Mouse (Mus musculus) MEL (cell line): ENCODE data around the gene Nfix. TPM values are rescaled to one million over a fixed set of nuclear protein-coding genes. Genes with fewer than 3 reads are reported as not detected.

Source experiments
- DNase-seq: peaks from one replicate; pipeline ENCODE4 v3.0.0; 2011; ENCODE audit warnings: low read depth, low spot score
- H3K27ac ChIP-seq: 2 replicates; pipeline ENCODE4 v1.5.1; 2012; ENCODE audit warnings: low read depth, mild to moderate bottlenecking, control low read depth, low read length, moderate library complexity; ENCODE audit not compliant: control insufficient read depth
- H3K27me3 ChIP-seq, 2 experiments: fragments of 150-350 bp in 1 of 2; sonication (generic) in 1 of 2; 2 replicates each; pipeline ENCODE4 v1.6.1; 2012; ENCODE audit warnings: low read length in 2 of 2, mild to moderate bottlenecking in 2 of 2, improper control_type of control experiment in 1 of 2, moderate library complexity in 1 of 2; ENCODE audit not compliant: insufficient read depth in 2 of 2, control insufficient read depth in 1 of 2
- H3K36me3 ChIP-seq, 2 experiments: 2 replicates each; pipeline ENCODE4 v1.6.1; 2012 to 2014; ENCODE audit warnings: low read length in 2 of 2, improper control_type of control experiment in 1 of 2, inconsistent platforms in 1 of 2, mild to moderate bottlenecking in 1 of 2; ENCODE audit not compliant: insufficient read depth in 2 of 2, control insufficient read depth in 1 of 2
- H3K4me1 ChIP-seq, 2 experiments: fragments of 150-350 bp in 1 of 2; sonication (generic) in 1 of 2; 2 replicates each; pipeline ENCODE4 v1.6.1; 2012; ENCODE audit warnings: low read length in 2 of 2, improper control_type of control experiment in 1 of 2, mild to moderate bottlenecking in 1 of 2; ENCODE audit not compliant: insufficient read depth in 2 of 2, control insufficient read depth in 1 of 2
- H3K4me3 ChIP-seq, 2 experiments: fragments of 150-350 bp in 1 of 2; sonication (generic) in 1 of 2; 2 replicates each; pipeline ENCODE4 v1.5.1; 2012; ENCODE audit warnings: low read depth in 2 of 2, low read length in 2 of 2, mild to moderate bottlenecking in 2 of 2, moderate library complexity in 2 of 2, control low read depth in 1 of 2, improper control_type of control experiment in 1 of 2; ENCODE audit not compliant: control insufficient read depth in 1 of 2, insufficient read depth in 1 of 2
- H3K79me2 ChIP-seq: 2 replicates; pipeline ENCODE4 v1.6.1; 2012; ENCODE audit warnings: mild to moderate bottlenecking, low read length, moderate library complexity; ENCODE audit not compliant: control insufficient read depth, poor library complexity, insufficient read depth
- H3K9ac ChIP-seq: 2 replicates; pipeline ENCODE4 v1.6.1; 2012; ENCODE audit warnings: low read depth, mild to moderate bottlenecking, control low read depth, low read length, moderate library complexity; ENCODE audit not compliant: control insufficient read depth, poor library complexity, severe bottlenecking
- H3K9me3 ChIP-seq: fragments of 150-350 bp; sonication (generic); replicated peaks from 2 replicates; pipeline ENCODE4 v1.6.1; 2012; ENCODE audit warnings: mild to moderate bottlenecking, low read length, improper control_type of control experiment, moderate library complexity; ENCODE audit not compliant: insufficient read depth
- BHLHE40 ChIP-seq: IDR thresholded peaks from 2 replicates; pipeline ENCODE4 v1.6.1; 2012; ENCODE audit warnings: low read depth, mild to moderate bottlenecking, inconsistent platforms, low read length, improper control_type of control experiment, borderline replicate concordance
- CHD1 ChIP-seq: IDR thresholded peaks from 2 replicates; pipeline ENCODE4 v1.6.1; 2012; ENCODE audit warnings: low read depth, mild to moderate bottlenecking, inconsistent platforms, low read length, improper control_type of control experiment
- CHD2 ChIP-seq: IDR thresholded peaks from 2 replicates; pipeline ENCODE4 v1.6.1; 2011; ENCODE audit warnings: low read length, improper control_type of control experiment
- CTCF ChIP-seq, 3 experiments: IDR thresholded peaks in 2 of 3; conservative IDR thresholded peaks in 1 of 3; 2 replicates each; pipeline ENCODE4 v1.5.1; 2011 to 2012; ENCODE audit warnings: low read length in 3 of 3, low read depth in 2 of 3, mild to moderate bottlenecking in 2 of 3, improper control_type of control experiment in 1 of 3, inconsistent platforms in 1 of 3, mixed read lengths in 1 of 3, moderate library complexity in 1 of 3; ENCODE audit not compliant: control insufficient read depth in 1 of 3, insufficient read depth in 1 of 3, poor library complexity in 1 of 3, severe bottlenecking in 1 of 3
- E2F4 ChIP-seq: IDR thresholded peaks from 2 replicates; pipeline ENCODE4 v1.6.1; 2011; ENCODE audit warnings: low read depth, low read length, improper control_type of control experiment, borderline replicate concordance
- ELF1 ChIP-seq: IDR thresholded peaks from 2 replicates; pipeline ENCODE4 v1.6.1; 2014; ENCODE audit warnings: low read depth, mild to moderate bottlenecking, inconsistent platforms, low read length, improper control_type of control experiment, moderate library complexity
- EP300 ChIP-seq, 2 experiments: IDR thresholded peaks; 2 replicates each; pipeline ENCODE4 v1.6.1; 2011; ENCODE audit warnings: improper control_type of control experiment in 2 of 2, low read length in 2 of 2, low read depth in 1 of 2, mild to moderate bottlenecking in 1 of 2
- GATA1 ChIP-seq: IDR thresholded peaks from 2 replicates; pipeline ENCODE4 v1.6.1; 2011; ENCODE audit warnings: low read depth, low read length, improper control_type of control experiment
- KAT2A ChIP-seq: conservative IDR thresholded peaks from 2 replicates; pipeline ENCODE4 v1.6.1; 2012; ENCODE audit warnings: low read depth, low read length, improper control_type of control experiment, inconsistent platforms
- MAZ ChIP-seq: IDR thresholded peaks from 2 replicates; pipeline ENCODE4 v1.6.1; 2012; ENCODE audit warnings: low read depth, mild to moderate bottlenecking, inconsistent platforms, low read length, improper control_type of control experiment
- MYB ChIP-seq: IDR thresholded peaks from 2 replicates; pipeline ENCODE4 v1.6.1; 2011; ENCODE audit warnings: mild to moderate bottlenecking, low read depth, low read length, improper control_type of control experiment
- MYC ChIP-seq: IDR thresholded peaks from 2 replicates; pipeline ENCODE4 v1.6.1; 2011; ENCODE audit warnings: low read depth, mild to moderate bottlenecking, low read length, improper control_type of control experiment, moderate library complexity
- NRF1 ChIP-seq: IDR thresholded peaks from 2 replicates; pipeline ENCODE4 v1.6.1; 2014; ENCODE audit warnings: low read depth, mild to moderate bottlenecking, inconsistent platforms, low read length, improper control_type of control experiment, moderate library complexity; ENCODE audit not compliant: poor library complexity, insufficient read depth, severe bottlenecking
- POLR2A ChIP-seq, 2 experiments: IDR thresholded peaks; 2 replicates each; pipeline ENCODE4 v1.6.1; 2011 to 2012; ENCODE audit warnings: low read length in 2 of 2, mild to moderate bottlenecking in 2 of 2, control low read depth in 1 of 2, improper control_type of control experiment in 1 of 2, low read depth in 1 of 2, moderate library complexity in 1 of 2; ENCODE audit not compliant: control insufficient read depth in 1 of 2, insufficient read depth in 1 of 2, poor library complexity in 1 of 2
- POLR2AphosphoS5 ChIP-seq: IDR thresholded peaks from 2 replicates; pipeline ENCODE4 v1.6.1; 2012; ENCODE audit warnings: low read depth, borderline replicate concordance, mild to moderate bottlenecking, inconsistent platforms, low read length, moderate library complexity, mixed read lengths
- RAD21 ChIP-seq: IDR thresholded peaks from 2 replicates; pipeline ENCODE4 v1.6.1; 2011; ENCODE audit warnings: mild to moderate bottlenecking, low read depth, low read length, improper control_type of control experiment
- RCOR1 ChIP-seq: IDR thresholded peaks from 2 replicates; pipeline ENCODE4 v1.6.1; 2012; ENCODE audit warnings: low read depth, mild to moderate bottlenecking, inconsistent platforms, low read length, improper control_type of control experiment
- SIN3A ChIP-seq: IDR thresholded peaks from 2 replicates; pipeline ENCODE4 v1.6.1; 2012; ENCODE audit warnings: low read length, improper control_type of control experiment, inconsistent platforms
- SMC3 ChIP-seq: IDR thresholded peaks from 2 replicates; pipeline ENCODE4 v1.6.1; 2011; ENCODE audit warnings: low read depth, low read length, improper control_type of control experiment
- TAL1 ChIP-seq: IDR thresholded peaks from 2 replicates; pipeline ENCODE4 v1.6.1; 2012; ENCODE audit warnings: mild to moderate bottlenecking, inconsistent platforms, low read length, moderate library complexity, mixed read lengths
- USF1 ChIP-seq: IDR thresholded peaks from 2 replicates; pipeline ENCODE4 v1.6.1; 2014; ENCODE audit warnings: low read depth, mild to moderate bottlenecking, inconsistent platforms, low read length, improper control_type of control experiment, moderate library complexity
- USF2 ChIP-seq, 2 experiments: IDR thresholded peaks; 2 replicates each; pipeline ENCODE4 v1.6.1; 2011 to 2012; ENCODE audit warnings: improper control_type of control experiment in 2 of 2, low read length in 2 of 2, borderline replicate concordance in 1 of 2, inconsistent platforms in 1 of 2, low read depth in 1 of 2, mild to moderate bottlenecking in 1 of 2; ENCODE audit not compliant: insufficient read depth in 1 of 2
- ZKSCAN1 ChIP-seq: IDR thresholded peaks from 2 replicates; pipeline ENCODE4 v1.6.1; 2012; ENCODE audit warnings: low read depth, mild to moderate bottlenecking, inconsistent platforms, low read length, improper control_type of control experiment, moderate library complexity
- ZMIZ1 ChIP-seq: IDR thresholded peaks from 2 replicates; pipeline ENCODE4 v1.6.1; 2012; ENCODE audit warnings: low read depth, mild to moderate bottlenecking, inconsistent platforms, low read length, improper control_type of control experiment, moderate library complexity
- ZNF384 ChIP-seq: IDR thresholded peaks from 2 replicates; pipeline ENCODE4 v1.6.1; 2012; ENCODE audit warnings: low read depth, mild to moderate bottlenecking, inconsistent platforms, low read length, improper control_type of control experiment
- polyA plus RNA-seq, 2 experiments: library from polyadenylated mRNA; stranded (reverse) in 1 of 2; unstranded in 1 of 2; fragments of >175 nt in 1 of 2; fragments of >200 nt in 1 of 2; gene quantifications; 2 replicates each; pipeline versions ENCODE4 v1.2.1 to v1.2.4; 2012; ENCODE audit warnings: low replicate concordance in 2 of 2, low read depth in 1 of 2; ENCODE audit not compliant: insufficient read length in 2 of 2, insufficient read depth in 1 of 2, missing spikeins in 1 of 2
- total RNA-seq: library from RNA; depleted of rRNA; stranded (reverse); fragments of 300-350 nt; gene quantifications from 2 replicates; pipeline ENCODE4 v1.2.3, GENCODE M21; 2012

Gene Nfix
- total and polyA plus RNA-seq, 3 experiments, result 14.4 to 29.1 TPM; not detected in 1

GRCm38 (mm10) chr8:84732996-84733395 is 67.1 kb downstream of the Nfix start:
- H3K36me3 ChIP-seq, result peaks cover 0 to 33% of the 10 kb centered on the region in 2 experiments; a peak in 3 of 4 replicates
- no peak overlapping the region for H3K4me3 ChIP-seq
- H3K9me3 ChIP-seq, result no peaks in the 10 kb centered on the region
- peaks cover 29 to 42% of the 10 kb centered on the region in 2 experiments for H3K4me1 ChIP-seq
- TF ChIP-seq CHD1, result no peak
- TF ChIP-seq NRF1, result no peak
- TF ChIP-seq GATA1, result no peak
- TF ChIP-seq SMC3, result no peak
- no peak for TF ChIP-seq ZNF384
- TF ChIP-seq MAZ, result no peak
- TF ChIP-seq SIN3A, result no peak
- no peak for TF ChIP-seq USF2 (IDR thresholded peaks at IDR 0.05; ENCODE audit: borderline replicate concordance in 1 of 2, insufficient read depth in 1 of 2, low read depth in 1 of 2, low read length in 2 of 2)
- TF ChIP-seq E2F4, result no peak
- TF ChIP-seq TAL1, result no peak
- no peak for TF ChIP-seq EP300 (IDR thresholded peaks at IDR 0.05; ENCODE audit: low read depth in 1 of 2, low read length in 2 of 2)
- TF ChIP-seq KAT2A, result no peak
- no peak for TF ChIP-seq CHD2
- no peak for TF ChIP-seq BHLHE40
- peaks cover 3% of the 10 kb centered on the region; the same call in 1 of the 2 replicates for H3K79me2 ChIP-seq
- no peak overlapping the region for H3K9ac ChIP-seq
- H3K27me3 ChIP-seq, result no peaks in the 10 kb centered on the region
- no peak for DNase-seq
- H3K27ac ChIP-seq, result no peak overlapping the region

- TF ChIP-seq KAT2A (no peak), ZMIZ1 (no peak), ELF1 (no peak), MYB (no peak), CTCF (IDR thresholded peaks at IDR 0.05 in 2 of 3, conservative IDR thresholded peaks at IDR 0.05 in 1 of 3; ENCODE audit: control insufficient read depth in 1 of 3, insufficient read depth in 1 of 3, low read depth in 2 of 3, low read length in 3 of 3, poor library complexity in 1 of 3, severe bottlenecking in 1 of 3) (no peak), POLR2A (IDR thresholded peaks at IDR 0.05; ENCODE audit: control insufficient read depth in 1 of 2, insufficient read depth in 1 of 2, low read depth in 1 of 2, low read length in 2 of 2, poor library complexity in 1 of 2) (no peak; a peak in 1 of 4 replicates), POLR2AphosphoS5 (no peak), MYC (no peak), CHD1 (no peak), ZKSCAN1 (no peak), RAD21 (no peak), RCOR1 (no peak), USF1 (no peak), SIN3A (no peak), CHD2 (no peak), GATA1 (no peak)
- Histone ChIP-seq H3K4me3 (no peak overlapping the region), H3K9me3 (no peaks in the 10 kb centered on the region), H3K9ac (no peak overlapping the region), H3K36me3 (peaks cover 0 to 36% of the 10 kb centered on the region in 2 experiments; a peak in 3 of 4 replicates), H3K27ac (no peak overlapping the region), H3K79me2 (peaks cover 3% of the 10 kb centered on the region; the same call in 1 of the 2 replicates), H3K27me3 (no peaks in the 10 kb centered on the region), H3K4me1 (peaks cover 29 to 42% of the 10 kb centered on the region in 2 experiments)
- DNase-seq, result no peak
These were observed 67.6 kb downstream of the Nfix start for GRCm38 (mm10) chr8:84732545-84732944.
